14 mouse cellular contexts compared by ENCODE assay signal in the genomic region with DNA sequence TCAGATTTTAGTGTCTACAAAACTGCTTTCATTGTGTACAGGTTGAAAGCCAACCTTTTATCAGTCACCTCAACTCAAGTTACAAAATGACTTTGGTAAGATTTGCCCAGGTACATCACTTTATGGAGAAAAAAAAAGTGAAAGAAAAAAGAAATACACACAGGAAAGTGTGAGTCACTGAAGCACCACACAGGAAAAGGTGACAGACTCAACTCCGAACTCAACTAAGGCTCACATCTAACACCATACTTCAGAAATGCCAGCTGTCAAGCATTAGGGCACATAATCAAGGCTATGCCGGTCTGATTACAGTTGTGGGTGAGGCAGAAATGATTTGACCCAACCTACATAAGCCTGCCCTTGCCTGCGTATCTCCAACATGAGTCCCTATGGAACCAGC.
"Had no signal": no experiment of that assay in that cellular context is flagged by ENCODE, and none has a peak within 500 bp of the region (broad histone marks: within the 10 kb centered on the region; RNA-seq: fewer than 3 reads in every experiment).

No protein-coding gene starts in this region.

- H3K36me3 ChIP-seq: limb, embryonic 12.5 days; midbrain, embryonic 15.5 days; stomach, embryonic 15.5 days had no signal

- H3K27me3 ChIP-seq: limb, embryonic 12.5 days; midbrain, embryonic 15.5 days; stomach, embryonic 15.5 days had no signal

- ATAC-seq: midbrain, embryonic 15.5 days had no signal

- H3K4me2 ChIP-seq: limb, embryonic 12.5 days; midbrain, embryonic 11.5 days; midbrain, embryonic 15.5 days; stomach, embryonic 15.5 days had no signal

- DNase-seq: kidney, adult 9 months; kidney, postnatal 4 days; lung, adult 18-20 months; retina, postnatal 1 day; right cerebral cortex, postnatal 4 days; spleen, adult 18-20 months; thymus, postnatal 36 days had no signal

- H3K9ac ChIP-seq: limb, embryonic 12.5 days; liver, embryonic 14.5 days; midbrain, embryonic 15.5 days; stomach, embryonic 15.5 days had no signal

- H3K4me1 ChIP-seq: stomach, embryonic 15.5 days had no signal

- H3K27ac ChIP-seq: kidney, postnatal 0 days; layer of hippocampus, adult 2 months; limb, embryonic 12.5 days; liver, embryonic 14.5 days; midbrain, embryonic 15.5 days; stomach, embryonic 15.5 days had no signal

- H3K4me3 ChIP-seq: layer of hippocampus, adult 2 months; limb, embryonic 12.5 days; midbrain, embryonic 15.5 days; stomach, embryonic 15.5 days had no signal

- H3K9me3 ChIP-seq: limb, embryonic 12.5 days; midbrain, embryonic 15.5 days; stomach, embryonic 15.5 days had no signal
